Mouse (Mus musculus): Measurements from ENCODE around the gene Plxna4. TPM values are rescaled to one million over a fixed set of nuclear protein-coding genes. Genes with fewer than 3 reads are reported as not detected.

The Plxna4 gene
- polyA plus RNA-seq, 1 experiment: 1.7 TPM

GRCm38 (mm10) chr6:32373931-32374361, 214.0 kb downstream of the Plxna4 start:
- Histone ChIP-seq H3K4me3 (ENCODE audit: insufficient read depth, low read length) (no peak overlapping the region), H3K27ac (ENCODE audit: insufficient read depth, low read length) (no peak overlapping the region), H3K4me1 (ENCODE audit: control insufficient read depth, insufficient read depth, low read length) (0 out of 2 replicates have a peak, but pooled peaks cover 2% of the 10 kb centered on the region)
- TF ChIP-seq CTCF (IDR thresholded peaks at IDR 0.05; ENCODE audit: borderline replicate concordance, insufficient read depth, low read length): no peak
- TF ChIP-seq POLR2A (IDR thresholded peaks at IDR 0.05; ENCODE audit: low read depth, low read length): no peak

- Histone ChIP-seq H3K27ac (ENCODE audit: insufficient read depth, low read length) (no peak overlapping the region), H3K4me1 (ENCODE audit: control insufficient read depth, insufficient read depth, low read length) (no peaks in the 10 kb centered on the region), H3K4me3 (ENCODE audit: insufficient read depth, low read length) (no peak overlapping the region)
- no peak for TF ChIP-seq POLR2A (IDR thresholded peaks at IDR 0.05; ENCODE audit: low read depth, low read length)
- TF ChIP-seq CTCF (IDR thresholded peaks at IDR 0.05; ENCODE audit: borderline replicate concordance, insufficient read depth, low read length): no peak
Measured at GRCm38 (mm10) chr6:32369092-32369491, 218.9 kb downstream of the Plxna4 start.

- no peaks in the 10 kb centered on the region for H3K4me1 ChIP-seq (ENCODE audit: control insufficient read depth, insufficient read depth, low read length)
- no peak overlapping the region for H3K4me3 ChIP-seq (ENCODE audit: insufficient read depth, low read length)
- TF ChIP-seq CTCF (IDR thresholded peaks at IDR 0.05; ENCODE audit: borderline replicate concordance, insufficient read depth, low read length): no peak
- no peak for TF ChIP-seq POLR2A (IDR thresholded peaks at IDR 0.05; ENCODE audit: low read depth, low read length)
- no peak overlapping the region for H3K27ac ChIP-seq (ENCODE audit: insufficient read depth, low read length)
Measured at GRCm38 (mm10) chr6:32368408-32368807, 219.6 kb downstream of the Plxna4 start.

GRCm38 (mm10) chr6:32364933-32365332, 223.1 kb downstream of the Plxna4 start:
- Histone ChIP-seq H3K4me3 (ENCODE audit: insufficient read depth, low read length) (no peak overlapping the region), H3K27ac (ENCODE audit: insufficient read depth, low read length) (no peak overlapping the region), H3K4me1 (ENCODE audit: control insufficient read depth, insufficient read depth, low read length) (no peaks in the 10 kb centered on the region)
- TF ChIP-seq POLR2A (IDR thresholded peaks at IDR 0.05; ENCODE audit: low read depth, low read length) (no peak), CTCF (IDR thresholded peaks at IDR 0.05; ENCODE audit: borderline replicate concordance, insufficient read depth, low read length) (no peak)

- no peak for TF ChIP-seq CTCF (IDR thresholded peaks at IDR 0.05; ENCODE audit: borderline replicate concordance, insufficient read depth, low read length)
- TF ChIP-seq POLR2A (IDR thresholded peaks at IDR 0.05; ENCODE audit: low read depth, low read length): no peak
- no peak overlapping the region for H3K27ac ChIP-seq (ENCODE audit: insufficient read depth, low read length)
- no peaks in the 10 kb centered on the region for H3K4me1 ChIP-seq (ENCODE audit: control insufficient read depth, insufficient read depth, low read length)
- H3K4me3 ChIP-seq (ENCODE audit: insufficient read depth, low read length): no peak overlapping the region
Measured at GRCm38 (mm10) chr6:32363489-32364068, 224.4 kb downstream of the Plxna4 start.

GRCm38 (mm10) chr6:32362421-32362820, 225.6 kb downstream of the Plxna4 start:
- Histone ChIP-seq H3K4me1 (ENCODE audit: control insufficient read depth, insufficient read depth, low read length) (no peaks in the 10 kb centered on the region), H3K27ac (ENCODE audit: insufficient read depth, low read length) (no peak overlapping the region), H3K4me3 (ENCODE audit: insufficient read depth, low read length) (no peak overlapping the region)
- TF ChIP-seq CTCF (IDR thresholded peaks at IDR 0.05; ENCODE audit: borderline replicate concordance, insufficient read depth, low read length) (no peak), POLR2A (IDR thresholded peaks at IDR 0.05; ENCODE audit: low read depth, low read length) (no peak)

- Histone ChIP-seq H3K27ac (ENCODE audit: insufficient read depth, low read length) (no peak overlapping the region), H3K4me1 (ENCODE audit: control insufficient read depth, insufficient read depth, low read length) (no peaks in the 10 kb centered on the region), H3K4me3 (ENCODE audit: insufficient read depth, low read length) (no peak overlapping the region)
- TF ChIP-seq POLR2A (IDR thresholded peaks at IDR 0.05; ENCODE audit: low read depth, low read length) (no peak), CTCF (IDR thresholded peaks at IDR 0.05; ENCODE audit: borderline replicate concordance, insufficient read depth, low read length) (no peak)
Measured at GRCm38 (mm10) chr6:32359675-32360074, 228.3 kb downstream of the Plxna4 start.

GRCm38 (mm10) chr6:32357497-32357896, 230.5 kb downstream of the Plxna4 start:
- H3K4me3 ChIP-seq (ENCODE audit: insufficient read depth, low read length): no peak overlapping the region
- H3K27ac ChIP-seq (ENCODE audit: insufficient read depth, low read length): no peak overlapping the region
- TF ChIP-seq POLR2A (IDR thresholded peaks at IDR 0.05; ENCODE audit: low read depth, low read length): no peak
- no peak for TF ChIP-seq CTCF (IDR thresholded peaks at IDR 0.05; ENCODE audit: borderline replicate concordance, insufficient read depth, low read length)
- H3K4me1 ChIP-seq (ENCODE audit: control insufficient read depth, insufficient read depth, low read length): no peaks in the 10 kb centered on the region

GRCm38 (mm10) chr6:32355559-32355958, 232.4 kb downstream of the Plxna4 start:
- no peak overlapping the region for H3K4me3 ChIP-seq (ENCODE audit: insufficient read depth, low read length)

GRCm38 (mm10) chr6:32348996-32349395, 239.0 kb downstream of the Plxna4 start:
- no peak for TF ChIP-seq POLR2A (IDR thresholded peaks at IDR 0.05; ENCODE audit: low read depth, low read length)
- no peak for TF ChIP-seq CTCF (IDR thresholded peaks at IDR 0.05; ENCODE audit: borderline replicate concordance, insufficient read depth, low read length)
- H3K27ac ChIP-seq (ENCODE audit: insufficient read depth, low read length): no peak overlapping the region
- H3K4me3 ChIP-seq (ENCODE audit: insufficient read depth, low read length): no peak overlapping the region
- no peaks in the 10 kb centered on the region; the same call in 1 of the 2 replicates for H3K4me1 ChIP-seq (ENCODE audit: control insufficient read depth, insufficient read depth, low read length)

More at GRCm38 (mm10) chr6:32355559-32355958, 232.4 kb downstream of the Plxna4 start:
- TF ChIP-seq CTCF (IDR thresholded peaks at IDR 0.05; ENCODE audit: borderline replicate concordance, insufficient read depth, low read length): no peak
- no peak for TF ChIP-seq POLR2A (IDR thresholded peaks at IDR 0.05; ENCODE audit: low read depth, low read length)
- Histone ChIP-seq H3K27ac (ENCODE audit: insufficient read depth, low read length) (no peak overlapping the region), H3K4me1 (ENCODE audit: control insufficient read depth, insufficient read depth, low read length) (no peaks in the 10 kb centered on the region)
